In genomic region chr9:57664616-57665015, GRCm38 (mm10) we compare ENCODE assay signal across 14 mouse cellular contexts. TPM values are rescaled to one million over a fixed set of nuclear protein-coding genes. Genes with fewer than 3 reads are reported as not detected.
"Had no signal": no experiment of that assay in that cellular context is flagged by ENCODE, and none has a peak within 500 bp of the region (broad histone marks: within the 10 kb centered on the region; RNA-seq: fewer than 3 reads in every experiment).

No protein-coding gene starts in this region.

- H3K4me3 ChIP-seq: limb, embryonic 13.5 days; lung, embryonic 15.5 days; neural tube, embryonic 13.5 days; stomach, embryonic 15.5 days had no signal

- H3K9me3 ChIP-seq: limb, embryonic 13.5 days; lung, embryonic 15.5 days; neural tube, embryonic 13.5 days; stomach, embryonic 15.5 days had no signal

- H3K4me2 ChIP-seq: limb, embryonic 13.5 days; lung, embryonic 15.5 days; neural tube, embryonic 13.5 days; stomach, embryonic 15.5 days had no signal

- H3K4me1 ChIP-seq: limb, embryonic 13.5 days; lung, embryonic 15.5 days; neural tube, embryonic 13.5 days; stomach, embryonic 15.5 days had no signal

- DNase-seq: kidney, adult 11 months; kidney, adult 9 months; kidney, postnatal 36 days; left cerebral cortex, postnatal 4 days; midbrain, embryonic 14.5 days; right cerebral cortex, postnatal 14 days; thymus, postnatal 36 days had no signal

- H3K9ac ChIP-seq: limb, embryonic 13.5 days; liver, embryonic 14.5 days; lung, embryonic 15.5 days; neural tube, embryonic 13.5 days; stomach, embryonic 15.5 days had no signal

- H3K27me3 ChIP-seq: limb, embryonic 13.5 days; lung, embryonic 15.5 days; neural tube, embryonic 13.5 days; stomach, embryonic 15.5 days had no signal

- H3K36me3 ChIP-seq: limb, embryonic 13.5 days; lung, embryonic 15.5 days; neural tube, embryonic 13.5 days; stomach, embryonic 15.5 days had no signal

- H3K27ac ChIP-seq: kidney, postnatal 0 days; limb, embryonic 13.5 days; liver, embryonic 14.5 days; lung, embryonic 15.5 days; neural tube, embryonic 13.5 days; stomach, embryonic 15.5 days had no signal

RNA-seq across cellular contexts. Expression of gene Cyp1a2, which starts 18.9 kb away (rescaled TPM):
- polyA plus RNA-seq: kidney, postnatal 0 days; limb, embryonic 13.5 days; lung, embryonic 15.5 days; midbrain, embryonic 14.5 days; neural tube, embryonic 13.5 days; spleen, adult 2 months; stomach, embryonic 15.5 days had no signal

RNA-seq across cellular contexts. Expression of gene Cyp1a1, which starts 23.1 kb away (rescaled TPM):
- polyA plus RNA-seq: limb, embryonic 13.5 days; stomach, embryonic 15.5 days had no signal

RNA-seq across cellular contexts. Expression of gene Lman1l, which starts 44.0 kb away (rescaled TPM):
- polyA plus RNA-seq: kidney, postnatal 0 days; limb, embryonic 13.5 days; liver, embryonic 14.5 days; lung, embryonic 15.5 days; midbrain, embryonic 14.5 days; neural tube, embryonic 13.5 days; stomach, embryonic 15.5 days had no signal
